Mouse (Mus musculus): ENCODE measurements at regions not wholly inside any gene's neighbourhood (a gene's known extent, or its start where the extent isn't known, plus 50 kb on each side); places are given as distances from the start of the nearest gene placed in this dataset.
A peak's percentile ranks its signal among the peaks of the same experiment; 100 is the strongest.

DNA sequence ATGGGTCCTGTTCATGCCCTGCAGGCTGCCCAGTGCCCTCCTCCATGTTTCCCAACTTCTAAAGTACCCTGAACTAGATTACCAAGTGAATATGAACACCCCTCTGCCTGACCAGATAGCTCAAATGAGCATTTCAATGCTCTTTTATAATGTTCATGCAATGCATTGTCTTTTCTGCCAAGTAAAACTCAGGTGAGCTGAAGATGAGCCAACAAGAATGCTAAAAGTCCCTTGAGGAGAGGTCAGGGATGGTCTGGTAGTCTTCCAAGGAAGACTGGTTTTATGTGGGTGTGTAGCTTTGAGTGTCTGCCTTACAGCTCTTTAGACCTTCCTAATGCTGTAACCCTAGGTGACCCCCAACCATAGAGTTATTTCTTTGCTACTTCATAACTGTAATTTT lies 58.0 kb upstream of the Abca12 start:
- peak; percentile 66 for DNase-seq (ENCODE audit: low read depth)

- DNase-seq (ENCODE audit: low read depth) = no peak
Observed at GRCm38 (mm10) chr1:71483149-71483548, 68.4 kb upstream of the Abca12 start.

DNA sequence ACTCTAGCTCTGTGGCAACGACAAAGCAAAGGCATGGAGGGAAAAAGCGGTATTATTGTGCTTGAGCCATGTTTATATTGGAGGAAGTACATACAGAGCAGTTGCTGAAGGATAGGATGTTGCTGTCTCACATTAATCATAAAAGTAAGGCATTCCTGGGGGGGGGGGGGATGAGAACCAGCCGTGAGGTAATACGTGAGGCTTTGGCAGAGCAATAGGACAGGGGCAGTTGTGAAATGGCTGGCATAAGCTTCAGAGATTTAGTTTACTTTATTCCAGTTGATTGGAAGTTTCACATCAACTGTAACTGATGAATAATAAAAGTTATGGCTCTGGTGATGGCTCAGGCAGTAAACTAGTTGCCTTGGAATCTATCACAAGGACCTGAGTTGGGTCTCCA lies 62.4 kb upstream of the Atic start:
- peak; percentile 45 for DNase-seq (ENCODE audit: low read depth)

- no peak for DNase-seq (ENCODE audit: low read depth)
Observed at GRCm38 (mm10) chr1:71505898-71506297, 51.1 kb upstream of the Atic start.

GRCm38 (mm10) chr1:71506534-71506933 lies 50.4 kb upstream of the Atic start:
- DNase-seq (ENCODE audit: low read depth) = no peak
